Mouse (Mus musculus) heart, postnatal 0 days (tissue): ENCODE data around the gene Rnf121. TPM values are rescaled to one million over a fixed set of nuclear protein-coding genes. Genes with fewer than 3 reads are reported as not detected.

Source experiments
- ATAC-seq: fragments of 200-750 bp; cut with Nextera tagmentation; 2 replicates; pipeline ENCODE4 v1.8.0; 2017; ENCODE audit warnings: low read depth, moderate number of reproducible peaks, moderate library complexity; ENCODE audit not compliant: insufficient read depth
- DNase-seq: peaks from one replicate; pipeline ENCODE4 v3.0.0-alpha.2; 2016; ENCODE audit warnings: low spot score
- H3K27ac ChIP-seq: fragments of 300-500 bp; sonication (generic); 2 replicates; pipeline ENCODE4 v1.5.1; 2014; ENCODE audit warnings: low read depth, mild to moderate bottlenecking
- H3K27me3 ChIP-seq: fragments of 300-500 bp; sonication (generic); 2 replicates; pipeline ENCODE4 v1.6.1; 2014; ENCODE audit warnings: low read length, mixed read lengths; ENCODE audit not compliant: control insufficient read depth, insufficient read depth
- H3K36me3 ChIP-seq: fragments of 300-500 bp; sonication (generic); replicated peaks from 2 replicates; pipeline ENCODE4 v1.6.1; 2014; ENCODE audit warnings: low read length, mixed read lengths; ENCODE audit not compliant: control insufficient read depth, insufficient read depth
- H3K4me1 ChIP-seq: fragments of 300-500 bp; sonication (generic); 2 replicates; pipeline ENCODE4 v1.6.1; 2014; ENCODE audit warnings: antibody characterized with exemption; ENCODE audit not compliant: control insufficient read depth, insufficient read depth
- H3K4me2 ChIP-seq: fragments of 300-500 bp; sonication (generic); 2 replicates; pipeline ENCODE4 v1.6.1; 2014; ENCODE audit warnings: low read depth, mild to moderate bottlenecking, low read length, moderate library complexity
- H3K4me3 ChIP-seq: fragments of 300-500 bp; sonication (generic); 2 replicates; pipeline ENCODE4 v1.5.1; 2014; ENCODE audit warnings: low read depth, low read length
- H3K9ac ChIP-seq: fragments of 300-500 bp; sonication (generic); replicated peaks from 2 replicates; pipeline ENCODE4 v1.6.1; 2014; ENCODE audit warnings: low read depth, low read length, mixed read lengths
- H3K9me3 ChIP-seq: fragments of 300-500 bp; sonication (generic); replicated peaks from 2 replicates; pipeline ENCODE4 v1.6.1; 2016; ENCODE audit warnings: low read length; ENCODE audit not compliant: control insufficient read depth
- CTCF ChIP-seq: IDR thresholded peaks from 2 replicates; pipeline ENCODE4 v1.5.1; 2016; ENCODE audit warnings: antibody characterized with exemption, control low read depth, low read depth
- EP300 ChIP-seq: IDR thresholded peaks from 2 replicates; pipeline ENCODE4 v1.6.1; 2016; ENCODE audit warnings: antibody characterized with exemption, low read depth
- WGBS: fragments of 180-500 bp; shearing (Covaris S2); extraction: QIAGEN DNeasy Blood & Tissue Kit; methylation state at CpG from one replicate; pipeline ENCODE4 v1.1.7; 2014; 5-methylcytosine and 5-hydroxymethylcytosine counted together
- polyA plus RNA-seq: library from polyadenylated mRNA; unstranded; fragments of >200 nt; fragmentation: Nextera tagmentation; extraction: Ambion mirVana; gene quantifications from 2 replicates; pipeline ENCODE4 v1.2.1, GENCODE M21; 2015
- total RNA-seq: library from RNA; depleted of rRNA; stranded (reverse); fragments of >200 nt; gene quantifications from 2 replicates; pipeline ENCODE4 v1.2.3, GENCODE M21; 2014; ENCODE audit warnings: low replicate concordance

The Rnf121 gene
- total and polyA plus RNA-seq, 2 experiments from 2014 or later, result 10.7 to 18.2 TPM

- no peaks in the 10 kb centered on the region for H3K36me3 ChIP-seq
- H3K4me1 ChIP-seq, result peaks cover 17% of the 10 kb centered on the region
- WGBS, result 67% methylated on average over 5 of the region's 5 CpGs
- TF ChIP-seq CTCF (no peak), EP300 (no peak)
- no peak overlapping the region for H3K9ac ChIP-seq
- ATAC-seq, result no peak
- H3K9me3 ChIP-seq, result no peaks in the 10 kb centered on the region
- no peak overlapping the region for H3K4me2 ChIP-seq
- peak overlapping the region; percentile 44 for H3K27ac ChIP-seq
- no peaks in the 10 kb centered on the region for H3K27me3 ChIP-seq
- no peak for DNase-seq
- H3K4me3 ChIP-seq, result no peak overlapping the region
Observed at GRCm38 (mm10) chr7:102100868-102101267, 35.6 kb upstream of the Rnf121 start.

DNA sequence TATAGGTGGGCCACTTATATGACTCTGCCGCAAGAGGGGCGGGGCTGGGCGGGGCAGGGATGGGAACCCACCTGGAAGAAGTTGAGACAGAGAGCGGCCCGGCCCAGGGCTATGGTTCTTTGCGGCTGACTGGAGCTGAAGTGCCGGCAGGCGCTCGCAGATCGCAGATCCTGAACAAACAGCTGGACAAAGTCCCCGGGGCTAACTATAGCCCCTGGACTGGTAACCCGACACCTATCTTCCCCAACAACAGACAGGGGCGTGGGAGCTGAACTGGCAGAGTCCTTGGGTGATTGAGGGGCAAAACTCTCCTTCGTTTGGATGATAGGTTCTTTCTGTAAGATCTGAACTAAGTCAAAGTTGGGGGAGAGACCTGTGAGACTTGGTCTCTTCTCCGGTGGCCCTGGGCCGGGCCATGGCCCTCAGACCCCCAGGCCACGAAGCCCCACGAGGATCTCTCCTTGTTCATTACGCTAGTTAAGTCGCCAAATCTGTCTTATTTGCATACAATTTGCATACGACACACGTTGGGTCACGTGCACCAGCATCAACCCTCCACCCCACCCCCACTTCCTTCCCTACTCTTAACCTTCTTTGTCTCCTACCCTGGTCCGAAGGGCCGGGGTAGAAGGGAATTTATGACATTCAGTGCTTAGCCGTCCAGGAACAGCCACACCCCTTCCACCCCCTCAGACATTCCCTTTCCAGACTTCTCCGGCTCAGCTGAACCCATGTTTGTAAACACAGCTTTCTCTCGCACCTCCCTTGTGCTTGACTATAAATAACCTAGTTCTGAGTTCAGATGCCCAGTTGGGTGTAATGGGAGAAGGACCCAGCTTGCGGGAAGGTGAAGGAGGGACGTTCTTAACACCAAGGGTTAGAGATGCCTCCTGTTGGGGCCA is 34.7 kb upstream of the Rnf121 start:
- H3K4me1 ChIP-seq, result peaks cover 17% of the 10 kb centered on the region
- peak overlapping the region; percentile 34 for H3K4me3 ChIP-seq
- H3K9ac ChIP-seq, result 0 out of 2 replicates have a peak overlapping the region, but pooled peaks have one; percentile 0
- no peaks in the 10 kb centered on the region for H3K27me3 ChIP-seq
- no peaks in the 10 kb centered on the region for H3K9me3 ChIP-seq
- ATAC-seq (peak; percentile 68), DNase-seq (peak; percentile 63)
- peak overlapping the region; percentile 65 for H3K4me2 ChIP-seq
- H3K27ac ChIP-seq, result peak overlapping the region; percentile 44
- no peaks in the 10 kb centered on the region for H3K36me3 ChIP-seq
- WGBS, result 5% methylated on average over 30 of the region's 30 CpGs
- no peak for TF ChIP-seq EP300
- no peak for TF ChIP-seq CTCF

GRCm38 (mm10) chr7:102087336-102087735 is 22.1 kb upstream of the Rnf121 start:
- Histone ChIP-seq H3K27me3 (no peaks in the 10 kb centered on the region), H3K36me3 (peaks cover 16% of the 10 kb centered on the region)
- no peak for ATAC-seq

GRCm38 (mm10) chr7:102084041-102084696 is 18.9 kb upstream of the Rnf121 start:
- Histone ChIP-seq H3K4me2 (no peak overlapping the region), H3K9me3 (no peaks in the 10 kb centered on the region), H3K36me3 (peaks cover 45% of the 10 kb centered on the region), H3K27me3 (no peaks in the 10 kb centered on the region), H3K4me3 (no peak overlapping the region), H3K9ac (no peak overlapping the region), H3K27ac (no peak overlapping the region), H3K4me1 (no peaks in the 10 kb centered on the region)
- no peak for DNase-seq
- WGBS, result 80% methylated on average over 25 of the region's 26 CpGs
- ATAC-seq, result no peak
- TF ChIP-seq CTCF (no peak), EP300 (no peak)

More at GRCm38 (mm10) chr7:102087336-102087735, 22.1 kb upstream of the Rnf121 start:
- Histone ChIP-seq H3K4me2 (no peak overlapping the region), H3K9ac (no peak overlapping the region), H3K4me1 (no peaks in the 10 kb centered on the region), H3K4me3 (no peak overlapping the region), H3K27ac (no peak overlapping the region), H3K9me3 (no peaks in the 10 kb centered on the region)
- 80% methylated on average over 4 of the region's 4 CpGs for WGBS
- DNase-seq, result no peak
- no peak for TF ChIP-seq CTCF

DNA sequence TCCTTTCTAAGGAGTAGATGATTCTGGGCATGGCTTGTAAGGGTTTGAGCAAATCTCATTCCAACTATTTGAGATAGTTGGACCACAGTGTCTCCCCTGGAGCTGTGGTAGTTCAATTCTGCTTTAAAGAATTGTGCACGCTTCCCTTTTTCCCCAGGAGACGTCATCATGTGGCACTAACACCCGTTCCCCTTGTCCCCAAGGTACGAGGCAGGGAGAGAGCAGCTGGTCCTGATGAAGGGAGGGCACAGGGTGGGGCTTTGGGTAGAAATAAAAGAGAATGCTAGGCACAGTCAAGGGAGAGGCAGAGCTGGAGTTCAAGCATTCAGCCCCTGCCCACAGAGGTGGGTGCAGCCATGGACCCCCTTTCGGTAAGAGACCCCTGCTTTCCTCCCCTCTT is 17.5 kb upstream of the Rnf121 start, which contains the start of gene Trpc2:
TSS of gene Trpc2 (plus strand) at position 301 of the 400 bp plus-strand sequence.
- TF ChIP-seq CTCF (no peak), EP300 (no peak)

More for the DNA sequence above, 17.5 kb upstream of the Rnf121 start, which contains the start of gene Trpc2:
- Histone ChIP-seq H3K4me1 (no peaks in the 10 kb centered on the region), H3K4me3 (no peak within 1 kb of the TSS), H3K9ac (no peak within 1 kb of the TSS), H3K27ac (no peak within 1 kb of the TSS), H3K27me3 (no peaks in the 10 kb centered on the region), H3K9me3 (no peaks in the 10 kb centered on the region), H3K36me3 (peaks cover 52% of the 10 kb centered on the region), H3K4me2 (no peak within 1 kb of the TSS)
- DNase-seq (no peak), ATAC-seq (no peak)
- 87% methylated on average over 5 of the region's 5 CpGs for WGBS
